ENCODE assay signal across 10 mouse cellular contexts in the genomic region with DNA sequence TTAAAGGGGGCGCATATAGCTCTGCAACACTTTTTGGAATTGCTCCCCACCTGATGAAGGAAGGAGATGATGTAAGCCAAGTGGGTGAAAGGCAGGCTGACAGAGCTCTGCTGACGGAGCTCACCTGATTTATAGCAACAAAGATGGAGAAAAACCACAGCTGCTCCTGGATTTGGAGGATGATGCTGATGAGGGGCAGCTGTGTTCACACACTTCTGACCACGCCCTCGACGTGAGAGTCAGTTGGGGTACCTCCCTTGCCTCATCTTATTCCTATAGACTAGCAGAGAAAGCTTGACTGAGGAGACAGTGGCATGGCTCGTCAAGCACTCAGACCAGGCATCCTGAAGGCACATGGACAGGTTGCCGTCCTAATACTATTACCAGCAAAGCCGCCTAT. TPM values are rescaled to one million over a fixed set of nuclear protein-coding genes. Genes with fewer than 3 reads are reported as not detected.
DNase-seq lines count a peak whose midpoint lies in the region; ATAC-seq lines count a peak whose summit lies in the region.
"Had no signal": no experiment of that assay in that cellular context is flagged by ENCODE, and none has a peak within 500 bp of the region (broad histone marks: within the 10 kb centered on the region; RNA-seq: fewer than 3 reads in every experiment).

TSS of gene Fam241b (minus strand) at position 101 of the 400 bp plus-strand sequence.

- no peak within 1 kb of the TSS for H3K4me2 ChIP-seq in embryonic facial prominence, embryonic 15.5 days (replicated peaks)
- no peak within 1 kb of the TSS for H3K4me2 ChIP-seq in midbrain, embryonic 16.5 days (ENCODE audit: low read length)
- H3K4me2 ChIP-seq in liver, embryonic 11.5 days: no peak within 1 kb of the TSS
- H3K4me2 ChIP-seq: heart, embryonic 12.5 days had no signal

- WGBS in embryonic facial prominence, embryonic 15.5 days: 55% methylated on average over 8 of the region's 8 CpGs
- WGBS in midbrain, embryonic 16.5 days: 68% methylated on average over 8 of the region's 8 CpGs
- WGBS in liver, embryonic 11.5 days: 55% methylated on average over 8 of the region's 8 CpGs

- peaks cover 4% of the 10 kb centered on the region; the same call in 1 of the 2 replicates for H3K27me3 ChIP-seq in embryonic facial prominence, embryonic 15.5 days
- H3K27me3 ChIP-seq in midbrain, embryonic 16.5 days (ENCODE audit: control insufficient read depth, insufficient read depth, low read depth, low read length): peaks cover 3% of the 10 kb centered on the region; the same call in 1 of the 2 replicates
- no peaks in the 10 kb centered on the region; the same call in none of the 2 replicates for H3K27me3 ChIP-seq in liver, embryonic 11.5 days (replicated peaks; ENCODE audit: control insufficient read depth, insufficient read depth, low read length)

- no peak for DNase-seq in layer of hippocampus, adult 8-10 months (ENCODE audit: low spot score in 2 of 2)
- DNase-seq in layer of hippocampus, adult 11-12 months (ENCODE audit: low spot score): no peak
- no peak for DNase-seq in layer of hippocampus, postnatal 14 days (ENCODE audit: low spot score in 2 of 2)
- no peak for DNase-seq in heart, postnatal 10 days
- DNase-seq in liver, embryonic 11.5 days (ENCODE audit: low spot score): no peak
- DNase-seq in Muller cell, postnatal 12 days (ENCODE audit: inconsistent ontology term): no peak
- DNase-seq: adrenal gland, postnatal 36 days had no signal

- no peak within 1 kb of the TSS for H3K4me3 ChIP-seq in embryonic facial prominence, embryonic 15.5 days (replicated peaks)
- no peak within 1 kb of the TSS for H3K4me3 ChIP-seq in midbrain, embryonic 16.5 days (ENCODE audit: low read depth, low read length)
- H3K4me3 ChIP-seq in liver, embryonic 11.5 days (ENCODE audit: low read depth, low read length): no peak within 1 kb of the TSS
- H3K4me3 ChIP-seq: heart, embryonic 12.5 days had no signal

- no peak within 1 kb of the TSS for H3K9ac ChIP-seq in embryonic facial prominence, embryonic 15.5 days
- H3K9ac ChIP-seq in midbrain, embryonic 16.5 days (ENCODE audit: low read depth, low read length): no peak within 1 kb of the TSS
- H3K9ac ChIP-seq in liver, embryonic 11.5 days (ENCODE audit: low read depth, low read length): no peak within 1 kb of the TSS
- H3K9ac ChIP-seq: heart, embryonic 12.5 days had no signal

- no peaks in the 10 kb centered on the region for H3K4me1 ChIP-seq in embryonic facial prominence, embryonic 15.5 days
- no peaks in the 10 kb centered on the region for H3K4me1 ChIP-seq in midbrain, embryonic 16.5 days (ENCODE audit: control insufficient read depth, insufficient read depth, low read length)
- H3K4me1 ChIP-seq in liver, embryonic 11.5 days (replicated peaks; ENCODE audit: control insufficient read depth, insufficient read depth, low read length): no peaks in the 10 kb centered on the region
- H3K4me1 ChIP-seq: heart, embryonic 12.5 days had no signal

- ATAC-seq in embryonic facial prominence, embryonic 15.5 days (ENCODE audit: insufficient number of reproducible peaks, low FRiP score, low TSS enrichment, low read depth): no peak
- ATAC-seq in midbrain, embryonic 16.5 days: no peak
- ATAC-seq in liver, embryonic 11.5 days (replicated peaks; ENCODE audit: low FRiP score): no peak

- H3K9me3 ChIP-seq in embryonic facial prominence, embryonic 15.5 days (replicated peaks): no peaks in the 10 kb centered on the region
- no peaks in the 10 kb centered on the region for H3K9me3 ChIP-seq in midbrain, embryonic 16.5 days (replicated peaks; ENCODE audit: control insufficient read depth, low read length, poor library complexity, severe bottlenecking)
- no peaks in the 10 kb centered on the region for H3K9me3 ChIP-seq in liver, embryonic 11.5 days (ENCODE audit: control insufficient read depth, low read length)
- H3K9me3 ChIP-seq: heart, embryonic 12.5 days had no signal

- H3K27ac ChIP-seq in embryonic facial prominence, embryonic 15.5 days (replicated peaks): no peak within 1 kb of the TSS
- H3K27ac ChIP-seq in midbrain, embryonic 16.5 days (ENCODE audit: low read length): no peak within 1 kb of the TSS
- no peak within 1 kb of the TSS for H3K27ac ChIP-seq in liver, embryonic 11.5 days (ENCODE audit: low read depth, low read length)

- H3K36me3 ChIP-seq in embryonic facial prominence, embryonic 15.5 days: no peaks in the 10 kb centered on the region
- H3K36me3 ChIP-seq in midbrain, embryonic 16.5 days (ENCODE audit: control insufficient read depth, insufficient read depth, low read length): no peaks in the 10 kb centered on the region
- no peaks in the 10 kb centered on the region for H3K36me3 ChIP-seq in liver, embryonic 11.5 days (ENCODE audit: control insufficient read depth, insufficient read depth, low read length)
- H3K36me3 ChIP-seq: heart, embryonic 12.5 days had no signal

- intact Hi-C loops in heart, postnatal 10 days (cut with DNase I): no loop called here

RNA-seq across cellular contexts. Expression of gene Fam241b, which starts in this region (rescaled TPM):
- 10 to 100 TPM; 37.3 to 46.9 (median 41.6) TPM for total RNA-seq in layer of hippocampus, adult 8-10 months (2022)
- polyA plus RNA-seq in embryonic facial prominence, embryonic 15.5 days (2015; fragmentation: Nextera tagmentation; extraction: Ambion mirVana): 20.2 and 21.5 TPM in 2 replicates
- total RNA-seq in layer of hippocampus, postnatal 14 days (2021): 10 to 100 TPM; 42.7 to 44.1 TPM
- polyA plus RNA-seq in midbrain, embryonic 16.5 days (2015; fragmentation: Nextera tagmentation; extraction: Ambion mirVana): 224 and 236 TPM in 2 replicates
- total RNA-seq in heart, postnatal 10 days (2021): under 1 TPM in 1 of 2 experiments, not detected in 1; 0.52 TPM
- polyA plus RNA-seq in liver, embryonic 11.5 days (2014; fragmentation: Nextera tagmentation; extraction: Ambion mirVana): 0.71 and 0.77 TPM in 2 replicates

Comparison
In these comparisons a context has a peak if more than half of its experiments do, and no peak if none do; other contexts are left out.
1. RNA of gene Fam241b (total RNA-seq): 42.7 to 44.1 TPM in layer of hippocampus, postnatal 14 days and 37.3 to 46.9 TPM in layer of hippocampus, adult 8-10 months; 0.52 TPM in heart, postnatal 10 days; every median in the first group is over 10 times any median in the second.
2. RNA of gene Fam241b (polyA plus RNA-seq): 224 to 236 TPM in midbrain, embryonic 16.5 days and 20.2 to 21.5 TPM in embryonic facial prominence, embryonic 15.5 days; 0.71 to 0.77 TPM in liver, embryonic 11.5 days; every median in the first group is over 10 times any median in the second.
3. RNA of gene Fam241b (polyA plus RNA-seq): 224 to 236 TPM in midbrain, embryonic 16.5 days; 20.2 to 21.5 TPM in embryonic facial prominence, embryonic 15.5 days; every median in the first group is over 10 times any median in the second.